Mouse (Mus musculus): ENCODE data around the gene Gm15737. TPM values are rescaled to one million over a fixed set of nuclear protein-coding genes. Genes with fewer than 3 reads are reported as not detected.

The Gm15737 gene
- polyA plus RNA-seq (2015; fragmentation: Nextera tagmentation; extraction: Ambion mirVana), result not detected in 2 replicates

- no peak within 1 kb of the TSS for H3K4me3 ChIP-seq (replicated peaks)
- H3K4me2 ChIP-seq, result no peak within 1 kb of the TSS
- ATAC-seq (ENCODE audit: low read depth) (no peak), DNase-seq (no peak)
- no peaks in the 10 kb centered on the region for H3K27me3 ChIP-seq
- H3K4me1 ChIP-seq (replicated peaks), result no peaks in the 10 kb centered on the region
- H3K9me3 ChIP-seq (replicated peaks), result no peaks in the 10 kb centered on the region
- H3K36me3 ChIP-seq, result no peaks in the 10 kb centered on the region
- H3K9ac ChIP-seq, result no peak within 1 kb of the TSS
- 54% methylated on average over 4 of the region's 4 CpGs for WGBS (ENCODE audit: insufficient replicate concordance)
- no peak within 1 kb of the TSS for H3K27ac ChIP-seq
Measured at GRCm38 (mm10) chr6:92869089-92869581, at the start of gene Gm15737. Gene Gm15737 (plus strand): TSS chr6:92869357.

- no peak for ATAC-seq (ENCODE audit: low read depth)
- H3K4me1 ChIP-seq (replicated peaks), result peaks cover 3% of the 10 kb centered on the region; the same call in 1 of the 2 replicates
- no peak overlapping the region for H3K4me3 ChIP-seq (replicated peaks)
- H3K27me3 ChIP-seq, result no peaks in the 10 kb centered on the region
- H3K27ac ChIP-seq, result no peak overlapping the region
- no peak overlapping the region for H3K4me2 ChIP-seq
- no peak for DNase-seq
- no peaks in the 10 kb centered on the region for H3K36me3 ChIP-seq
- WGBS (ENCODE audit: insufficient replicate concordance), result 60% methylated on average over 5 of the region's 5 CpGs
- no peak overlapping the region for H3K9ac ChIP-seq
- no peaks in the 10 kb centered on the region for H3K9me3 ChIP-seq (replicated peaks)
Measured at GRCm38 (mm10) chr6:92821606-92822005, 47.6 kb upstream of the Gm15737 start.

- Histone ChIP-seq H3K27me3 (no peaks in the 10 kb centered on the region), H3K9ac (no peak overlapping the region), H3K27ac (no peak overlapping the region), H3K4me1 (replicated peaks) (peaks cover 4% of the 10 kb centered on the region; the same call in 1 of the 2 replicates), H3K4me2 (no peak overlapping the region), H3K9me3 (replicated peaks) (no peaks in the 10 kb centered on the region), H3K36me3 (no peaks in the 10 kb centered on the region), H3K4me3 (replicated peaks) (no peak overlapping the region)
- 54% methylated on average over 6 of the region's 6 CpGs for WGBS (ENCODE audit: insufficient replicate concordance)
- no peak for DNase-seq
- no peak for ATAC-seq (ENCODE audit: low read depth)
Measured at GRCm38 (mm10) chr6:92822006-92822405, 47.2 kb upstream of the Gm15737 start.

- DNase-seq, result no peak
- H3K9me3 ChIP-seq (replicated peaks), result no peaks in the 10 kb centered on the region
- 72% methylated on average over 7 of the region's 7 CpGs for WGBS (ENCODE audit: insufficient replicate concordance)
- H3K4me2 ChIP-seq, result no peak overlapping the region
- no peak for ATAC-seq (ENCODE audit: low read depth)
- no peak overlapping the region for H3K27ac ChIP-seq
- H3K27me3 ChIP-seq, result no peaks in the 10 kb centered on the region
- H3K4me3 ChIP-seq (replicated peaks), result no peak overlapping the region
- H3K9ac ChIP-seq, result no peak overlapping the region
- H3K4me1 ChIP-seq (replicated peaks), result peaks cover 4% of the 10 kb centered on the region; the same call in 1 of the 2 replicates
- no peaks in the 10 kb centered on the region for H3K36me3 ChIP-seq
Measured at GRCm38 (mm10) chr6:92823991-92824390, 45.2 kb upstream of the Gm15737 start.

GRCm38 (mm10) chr6:92826561-92826960 is 42.6 kb upstream of the Gm15737 start:
- 34% methylated on average over 5 of the region's 5 CpGs for WGBS (ENCODE audit: insufficient replicate concordance)
- H3K4me2 ChIP-seq, result no peak overlapping the region
- H3K9ac ChIP-seq, result no peak overlapping the region
- no peaks in the 10 kb centered on the region for H3K36me3 ChIP-seq
- ATAC-seq (ENCODE audit: low read depth) (no peak), DNase-seq (no peak)
- H3K27ac ChIP-seq, result no peak overlapping the region
- no peak overlapping the region for H3K4me3 ChIP-seq (replicated peaks)
- H3K4me1 ChIP-seq (replicated peaks), result peaks cover 4% of the 10 kb centered on the region; the same call in 1 of the 2 replicates
- no peaks in the 10 kb centered on the region for H3K9me3 ChIP-seq (replicated peaks)
- H3K27me3 ChIP-seq, result no peaks in the 10 kb centered on the region

GRCm38 (mm10) chr6:92827360-92827759 is 41.8 kb upstream of the Gm15737 start:
- WGBS (ENCODE audit: insufficient replicate concordance), result 46% methylated on average over 5 of the region's 5 CpGs
- no peak overlapping the region for H3K27ac ChIP-seq
- H3K4me2 ChIP-seq, result no peak overlapping the region
- peaks cover 4% of the 10 kb centered on the region; the same call in 1 of the 2 replicates for H3K4me1 ChIP-seq (replicated peaks)
- H3K9ac ChIP-seq, result no peak overlapping the region
- H3K27me3 ChIP-seq, result no peaks in the 10 kb centered on the region
- no peaks in the 10 kb centered on the region for H3K36me3 ChIP-seq
- H3K9me3 ChIP-seq (replicated peaks), result no peaks in the 10 kb centered on the region
- no peak for DNase-seq
- no peak overlapping the region for H3K4me3 ChIP-seq (replicated peaks)
- ATAC-seq (ENCODE audit: low read depth), result no peak

- 66% methylated on average over 2 of the region's 2 CpGs for WGBS (ENCODE audit: insufficient replicate concordance)
- H3K4me1 ChIP-seq (replicated peaks), result peaks cover 4% of the 10 kb centered on the region; the same call in 1 of the 2 replicates
Measured at GRCm38 (mm10) chr6:92829148-92829547, 40.0 kb upstream of the Gm15737 start.

GRCm38 (mm10) chr6:92831106-92831505 is 38.1 kb upstream of the Gm15737 start:
- peaks cover 4% of the 10 kb centered on the region; the same call in 1 of the 2 replicates for H3K4me1 ChIP-seq (replicated peaks)
- no peak overlapping the region for H3K9ac ChIP-seq
- no peak overlapping the region for H3K4me2 ChIP-seq
- H3K36me3 ChIP-seq, result no peaks in the 10 kb centered on the region
- ATAC-seq (ENCODE audit: low read depth), result no peak
- DNase-seq, result no peak
- no peaks in the 10 kb centered on the region for H3K27me3 ChIP-seq
- no peak overlapping the region for H3K27ac ChIP-seq
- no peaks in the 10 kb centered on the region for H3K9me3 ChIP-seq (replicated peaks)
- no peak overlapping the region for H3K4me3 ChIP-seq (replicated peaks)
- WGBS (ENCODE audit: insufficient replicate concordance), result 66% methylated on average over 2 of the region's 2 CpGs

More at GRCm38 (mm10) chr6:92829148-92829547, 40.0 kb upstream of the Gm15737 start:
- no peak overlapping the region for H3K27ac ChIP-seq
- H3K9me3 ChIP-seq (replicated peaks), result no peaks in the 10 kb centered on the region
- no peak overlapping the region for H3K9ac ChIP-seq
- DNase-seq (no peak), ATAC-seq (ENCODE audit: low read depth) (no peak)
- H3K4me2 ChIP-seq, result no peak overlapping the region
- no peaks in the 10 kb centered on the region for H3K27me3 ChIP-seq
- H3K4me3 ChIP-seq (replicated peaks), result no peak overlapping the region
- H3K36me3 ChIP-seq, result no peaks in the 10 kb centered on the region

- Histone ChIP-seq H3K4me1 (replicated peaks) (no peaks in the 10 kb centered on the region), H3K27ac (no peak overlapping the region), H3K4me3 (replicated peaks) (no peak overlapping the region), H3K27me3 (no peaks in the 10 kb centered on the region), H3K9ac (no peak overlapping the region), H3K4me2 (no peak overlapping the region), H3K9me3 (replicated peaks) (no peaks in the 10 kb centered on the region), H3K36me3 (no peaks in the 10 kb centered on the region)
- no peak for ATAC-seq (ENCODE audit: low read depth)
- no peak for DNase-seq
- WGBS (ENCODE audit: insufficient replicate concordance), result 41% methylated on average over 2 of the region's 2 CpGs
Measured at GRCm38 (mm10) chr6:92842000-92842399, 27.2 kb upstream of the Gm15737 start.

GRCm38 (mm10) chr6:92843474-92843873 is 25.7 kb upstream of the Gm15737 start:
- Histone ChIP-seq H3K4me3 (replicated peaks) (no peak overlapping the region), H3K36me3 (no peaks in the 10 kb centered on the region), H3K27ac (no peak overlapping the region), H3K4me1 (replicated peaks) (no peaks in the 10 kb centered on the region), H3K4me2 (no peak overlapping the region), H3K27me3 (no peaks in the 10 kb centered on the region), H3K9me3 (replicated peaks) (no peaks in the 10 kb centered on the region), H3K9ac (no peak overlapping the region)
- ATAC-seq (ENCODE audit: low read depth) (no peak), DNase-seq (no peak)
- WGBS (ENCODE audit: insufficient replicate concordance), result 62% methylated on average over 2 of the region's 2 CpGs

GRCm38 (mm10) chr6:92845898-92846297 is 23.3 kb upstream of the Gm15737 start:
- ATAC-seq (ENCODE audit: low read depth), result no peak
- no peak overlapping the region for H3K27ac ChIP-seq
- H3K9ac ChIP-seq, result no peak overlapping the region
- no peaks in the 10 kb centered on the region for H3K4me1 ChIP-seq (replicated peaks)
- no peak for DNase-seq
- no peaks in the 10 kb centered on the region for H3K9me3 ChIP-seq (replicated peaks)
- no peak overlapping the region for H3K4me2 ChIP-seq
- no peaks in the 10 kb centered on the region for H3K27me3 ChIP-seq
- WGBS (ENCODE audit: insufficient replicate concordance), result 73% methylated on average over 8 of the region's 8 CpGs
- no peaks in the 10 kb centered on the region for H3K36me3 ChIP-seq
- no peak overlapping the region for H3K4me3 ChIP-seq (replicated peaks)

- no peaks in the 10 kb centered on the region for H3K36me3 ChIP-seq
- H3K9ac ChIP-seq, result no peak overlapping the region
- H3K27me3 ChIP-seq, result no peaks in the 10 kb centered on the region
- DNase-seq, result no peak
- H3K27ac ChIP-seq, result no peak overlapping the region
- no peak overlapping the region for H3K4me3 ChIP-seq (replicated peaks)
- no peaks in the 10 kb centered on the region for H3K9me3 ChIP-seq (replicated peaks)
- no peaks in the 10 kb centered on the region for H3K4me1 ChIP-seq (replicated peaks)
- ATAC-seq (ENCODE audit: low read depth), result no peak
- WGBS (ENCODE audit: insufficient replicate concordance), result 51% methylated on average over 4 of the region's 4 CpGs
- no peak overlapping the region for H3K4me2 ChIP-seq
Measured at GRCm38 (mm10) chr6:92846614-92847013, 22.5 kb upstream of the Gm15737 start.

Data from liver, embryonic 13.5 days (tissue).